Mouse (Mus musculus) stomach, postnatal 0 days (tissue): ENCODE results near the gene Gbp6.
"Not testable (repeated sequence)": the region's sequence is repeated elsewhere in the genome, so short reads cannot be mapped to it uniquely, and the experiment has no call there.

ENCODE experiments used
- CTCF ChIP-seq: IDR thresholded peaks from 2 replicates; pipeline ENCODE4 v1.5.1; 2016; ENCODE audit warnings: antibody characterized with exemption, low read depth, mild to moderate bottlenecking, moderate library complexity
- EP300 ChIP-seq: optimal IDR thresholded peaks from 2 replicates; pipeline ENCODE3; 2016; ENCODE audit warnings: antibody characterized with exemption

DNA sequence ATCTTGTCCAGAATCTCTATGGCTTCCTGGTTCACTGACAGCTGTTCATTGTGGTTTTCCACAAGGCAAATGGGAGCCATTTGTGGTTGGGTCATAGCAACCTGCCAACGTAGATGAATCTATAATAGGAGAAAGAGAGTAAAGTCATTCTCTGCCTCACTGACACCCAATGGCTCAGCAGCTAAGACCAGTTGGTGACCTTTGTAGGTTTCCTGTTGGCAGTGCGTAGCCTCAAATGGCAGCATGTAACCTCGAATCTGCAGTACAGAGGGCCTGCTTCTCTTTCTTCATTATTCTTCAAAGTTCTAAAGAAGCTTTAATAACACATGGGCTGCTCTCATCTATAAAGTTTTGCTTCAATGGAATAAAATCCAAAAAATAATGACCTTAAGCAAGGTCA is 57.5 kb downstream of the Gbp6 start:
- not testable (repeated sequence) for TF ChIP-seq EP300, CTCF
